Mouse (Mus musculus) myocyte (in vitro differentiated cells): ENCODE measurements around the gene Slc3a2. TPM values are rescaled to one million over a fixed set of nuclear protein-coding genes. Genes with fewer than 3 reads are reported as not detected.
"Not testable (repeated sequence)": the region's sequence is repeated elsewhere in the genome, so short reads cannot be mapped to it uniquely, and the experiment has no call there.

ENCODE experiments used
- H3K27me3 ChIP-seq: one replicate; pipeline ENCODE4 v1.6.1; 2011; ENCODE audit not compliant: control insufficient read depth, insufficient read depth, insufficient read length
- H3K36me3 ChIP-seq: one replicate; pipeline ENCODE4 v1.6.1; 2011; ENCODE audit not compliant: control insufficient read depth, insufficient read depth
- H3K4me2 ChIP-seq: one replicate; pipeline ENCODE4 v1.6.1; 2011; ENCODE audit warnings: low read depth, control low read depth
- H3K4me3 ChIP-seq: one replicate; pipeline ENCODE4 v1.5.1; 2011; ENCODE audit warnings: mild to moderate bottlenecking, control low read depth, moderate library complexity
- H3K79me2 ChIP-seq: one replicate; pipeline ENCODE4 v1.6.1; 2011; ENCODE audit not compliant: control insufficient read depth, insufficient read depth
- H3ac ChIP-seq: one replicate; pipeline ENCODE4 v1.6.1; 2011; ENCODE audit not compliant: control insufficient read depth, insufficient read length
- CEBPB ChIP-seq: IDR thresholded peaks from 2 replicates; pipeline ENCODE4 v1.6.1; 2011; ENCODE audit warnings: mild to moderate bottlenecking, moderate library complexity; ENCODE audit not compliant: poor library complexity, insufficient read depth, severe bottlenecking
- E2F4 ChIP-seq: IDR thresholded peaks from one replicate; pipeline ENCODE4 v1.6.1; 2011; ENCODE audit warnings: mild to moderate bottlenecking, control low read depth, moderate library complexity; ENCODE audit not compliant: insufficient read depth
- MAX ChIP-seq: IDR thresholded peaks from one replicate; pipeline ENCODE4 v1.6.1; 2011; ENCODE audit warnings: low read depth, mild to moderate bottlenecking, control low read depth
- POLR2A ChIP-seq: IDR thresholded peaks from one replicate; pipeline ENCODE4 v1.6.1; 2011; ENCODE audit warnings: low read depth, mild to moderate bottlenecking, control low read depth, moderate library complexity; ENCODE audit not compliant: insufficient read length
- POLR2AphosphoS2 ChIP-seq: IDR thresholded peaks from one replicate; pipeline ENCODE4 v1.6.1; 2011; ENCODE audit warnings: low read depth, control low read depth; ENCODE audit not compliant: insufficient read length
- REST ChIP-seq: IDR thresholded peaks from one replicate; pipeline ENCODE4 v1.6.1; 2011; ENCODE audit warnings: mild to moderate bottlenecking, control low read depth, moderate library complexity; ENCODE audit not compliant: insufficient read depth, insufficient read length
- SRF ChIP-seq: IDR thresholded peaks from one replicate; pipeline ENCODE4 v1.6.1; 2011; ENCODE audit warnings: low read depth; ENCODE audit not compliant: control insufficient read depth, insufficient read length
- TCF12 ChIP-seq: IDR thresholded peaks from one replicate; pipeline ENCODE4 v1.6.1; 2011; ENCODE audit warnings: mild to moderate bottlenecking, control low read depth; ENCODE audit not compliant: poor library complexity, insufficient read depth, severe bottlenecking
- TCF3 ChIP-seq: IDR thresholded peaks from one replicate; pipeline ENCODE4 v1.6.1; 2011; ENCODE audit warnings: low read depth, control low read depth; ENCODE audit not compliant: insufficient read length
- USF1 ChIP-seq: IDR thresholded peaks from one replicate; pipeline ENCODE4 v1.6.1; 2011; ENCODE audit warnings: low read depth, mild to moderate bottlenecking, control low read depth, moderate library complexity
- polyA plus RNA-seq: library from polyadenylated mRNA; unstranded; fragments of >200 nt; fragmentation: generic; extraction: Trizol; gene quantifications from one replicate; pipeline ENCODE4 v1.2.1, GENCODE M21; 2012; ENCODE audit warnings: missing spikeins

Gene Slc3a2
- polyA plus RNA-seq, 1 experiment: 806 TPM

DNA sequence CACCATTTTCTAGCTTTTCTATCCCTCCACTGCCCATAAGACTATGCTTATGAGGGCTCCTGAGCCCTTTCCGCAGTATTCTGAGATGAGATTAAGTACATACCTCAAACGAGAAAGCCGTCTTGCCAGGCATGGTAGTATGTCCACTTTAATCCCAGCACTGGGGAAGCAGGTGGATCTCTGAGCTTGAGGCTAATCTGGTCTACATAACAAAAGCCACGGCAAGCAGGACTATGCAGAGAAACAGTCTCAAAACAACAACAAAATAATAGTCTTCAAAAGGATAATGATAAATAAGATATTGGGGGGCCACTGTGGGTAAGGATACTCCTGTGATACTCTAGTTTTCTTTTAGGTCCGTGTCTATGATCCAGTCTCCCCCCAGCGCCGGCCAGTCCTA lies 15.7 kb upstream of the Slc3a2 start:
- H3K4me2 ChIP-seq: no peak overlapping the region
- no peaks in the 10 kb centered on the region for H3K27me3 ChIP-seq
- TF ChIP-seq REST (no peak), E2F4 (no peak), POLR2AphosphoS2 (no peak)
- H3K4me3 ChIP-seq: no peak overlapping the region
- peaks cover 34% of the 10 kb centered on the region for H3K36me3 ChIP-seq
- peaks cover 44% of the 10 kb centered on the region for H3K79me2 ChIP-seq
- no peak overlapping the region for H3ac ChIP-seq

DNA sequence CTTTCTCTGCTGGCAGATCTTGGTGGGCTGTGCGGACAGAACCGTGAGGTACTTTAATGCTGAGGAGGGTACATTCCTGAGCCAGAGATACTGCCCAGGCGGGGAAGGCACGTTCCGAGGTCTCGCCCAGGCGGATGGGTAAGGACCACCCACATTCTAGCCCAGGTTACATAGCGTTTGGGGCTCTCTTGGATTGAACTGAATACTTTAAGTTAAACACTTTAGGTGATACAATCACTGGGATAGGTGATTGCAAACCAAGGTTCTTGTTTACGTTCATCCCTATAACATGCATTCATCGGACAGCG lies 12.9 kb upstream of the Slc3a2 start:
- peaks cover 22% of the 10 kb centered on the region for H3K36me3 ChIP-seq
- H3K27me3 ChIP-seq: no peaks in the 10 kb centered on the region
- H3K4me3 ChIP-seq: peak overlapping the region; percentile 97
- H3K79me2 ChIP-seq: peaks cover 21% of the 10 kb centered on the region
- peak overlapping the region; percentile 92 for H3K4me2 ChIP-seq
- H3ac ChIP-seq: peak overlapping the region; percentile 33
- TF ChIP-seq E2F4 (no peak), TCF3 (no peak)

GRCm38 (mm10) chr19:8735389-8736159 lies 12.4 kb upstream of the Slc3a2 start, which contains the start of gene Wdr74:
Gene Wdr74, plus strand, starts transcription at chr19:8735827.
- peak within 1 kb of the TSS; percentile 92 for H3K4me2 ChIP-seq
- TF ChIP-seq REST (peak; percentile 22), POLR2A (peak; percentile 98), POLR2AphosphoS2 (peak; percentile 97), SRF (peak; percentile 92), E2F4 (no peak), TCF3 (no peak), MAX (peak; percentile 50)
- peaks cover 22% of the 10 kb centered on the region for H3K36me3 ChIP-seq
- H3K27me3 ChIP-seq: no peaks in the 10 kb centered on the region
- H3ac ChIP-seq: peak within 1 kb of the TSS; percentile 33
- peak within 1 kb of the TSS; percentile 97 for H3K4me3 ChIP-seq
- peaks cover 21% of the 10 kb centered on the region for H3K79me2 ChIP-seq

GRCm38 (mm10) chr19:8734334-8734733 lies 11.2 kb upstream of the Slc3a2 start:
- H3K36me3 ChIP-seq: peaks cover 13% of the 10 kb centered on the region
- no peaks in the 10 kb centered on the region for H3K27me3 ChIP-seq
- H3K79me2 ChIP-seq: peaks cover 21% of the 10 kb centered on the region
- no peak overlapping the region for H3ac ChIP-seq
- H3K4me2 ChIP-seq: no peak overlapping the region
- TF ChIP-seq CEBPB (no peak), MAX (no peak), E2F4 (no peak), TCF3 (no peak), TCF12 (no peak)
- no peak overlapping the region for H3K4me3 ChIP-seq

GRCm38 (mm10) chr19:8728335-8729099 lies 5.3 kb upstream of the Slc3a2 start:
- H3K27me3 ChIP-seq, H3ac ChIP-seq, H3K4me3 ChIP-seq, H3K4me2 ChIP-seq: not testable (repeated sequence)
- Histone ChIP-seq H3K79me2 (peaks cover 17% of the 10 kb centered on the region), H3K36me3 (peaks cover 35% of the 10 kb centered on the region)

- no peak overlapping the region for H3K4me2 ChIP-seq
- H3K27me3 ChIP-seq: no peaks in the 10 kb centered on the region
- TF ChIP-seq CEBPB (no peak), POLR2AphosphoS2 (peak; percentile 70), POLR2A (peak; percentile 28), TCF12 (no peak), REST (no peak), USF1 (no peak)
- H3K79me2 ChIP-seq: peaks cover 22% of the 10 kb centered on the region
- H3ac ChIP-seq: no peak overlapping the region
- H3K36me3 ChIP-seq: peaks cover 35% of the 10 kb centered on the region
- H3K4me3 ChIP-seq: no peak overlapping the region
These were observed 4.4 kb upstream of the Slc3a2 start for GRCm38 (mm10) chr19:8727495-8728114.
